Mouse (Mus musculus): ENCODE results near the gene Tnni1. TPM values are rescaled to one million over a fixed set of nuclear protein-coding genes. Genes with fewer than 3 reads are reported as not detected.
A peak's percentile ranks its signal among the peaks of the same experiment; 100 is the strongest.

The Tnni1 gene
- polyA plus RNA-seq, 1 experiment from 2014 or later: 58.2 TPM

- 84% methylated on average over 4 of the region's 4 CpGs for WGBS
- no peak for DNase-seq (ENCODE audit: low spot score)
Observed at GRCm38 (mm10) chr1:135746248-135746647, 33.0 kb upstream of the Tnni1 start.

GRCm38 (mm10) chr1:135752737-135753348 lies 26.4 kb upstream of the Tnni1 start:
- no peak overlapping the region for H3K9ac ChIP-seq (ENCODE audit: low read depth, low read length)
- no peaks in the 10 kb centered on the region for H3K27me3 ChIP-seq (replicated peaks; ENCODE audit: control insufficient read depth, insufficient read depth, low read length)
- ATAC-seq (replicated peaks; ENCODE audit: low FRiP score) (peak; percentile 97), DNase-seq (ENCODE audit: low spot score) (peak; percentile 89)
- H3K4me3 ChIP-seq (ENCODE audit: low read depth, low read length): no peak overlapping the region
- no peaks in the 10 kb centered on the region for H3K4me1 ChIP-seq (replicated peaks; ENCODE audit: control insufficient read depth, insufficient read depth, low read length)
- no peak overlapping the region for H3K27ac ChIP-seq (ENCODE audit: low read depth, low read length)
- no peaks in the 10 kb centered on the region for H3K9me3 ChIP-seq (ENCODE audit: control insufficient read depth, low read length)
- no peak overlapping the region for H3K4me2 ChIP-seq
- 13% methylated on average over 10 of the region's 10 CpGs for WGBS
- peaks cover 6% of the 10 kb centered on the region; the same call in 1 of the 2 replicates for H3K36me3 ChIP-seq (ENCODE audit: control insufficient read depth, insufficient read depth, low read length)

More at GRCm38 (mm10) chr1:135746248-135746647, 33.0 kb upstream of the Tnni1 start:
- Histone ChIP-seq H3K4me3 (ENCODE audit: low read depth, low read length) (no peak overlapping the region), H3K27me3 (replicated peaks; ENCODE audit: control insufficient read depth, insufficient read depth, low read length) (no peaks in the 10 kb centered on the region), H3K9ac (ENCODE audit: low read depth, low read length) (no peak overlapping the region), H3K27ac (ENCODE audit: low read depth, low read length) (no peak overlapping the region), H3K9me3 (ENCODE audit: control insufficient read depth, low read length) (no peaks in the 10 kb centered on the region), H3K4me2 (no peak overlapping the region), H3K36me3 (ENCODE audit: control insufficient read depth, insufficient read depth, low read length) (peaks cover 17% of the 10 kb centered on the region), H3K4me1 (replicated peaks; ENCODE audit: control insufficient read depth, insufficient read depth, low read length) (no peaks in the 10 kb centered on the region)
- no peak for ATAC-seq (replicated peaks; ENCODE audit: low FRiP score)

GRCm38 (mm10) chr1:135755287-135755686 lies 23.9 kb upstream of the Tnni1 start:
- Histone ChIP-seq H3K27me3 (replicated peaks; ENCODE audit: control insufficient read depth, insufficient read depth, low read length) (no peaks in the 10 kb centered on the region), H3K9ac (ENCODE audit: low read depth, low read length) (no peak overlapping the region), H3K4me2 (no peak overlapping the region), H3K9me3 (ENCODE audit: control insufficient read depth, low read length) (no peaks in the 10 kb centered on the region), H3K4me3 (ENCODE audit: low read depth, low read length) (no peak overlapping the region), H3K4me1 (replicated peaks; ENCODE audit: control insufficient read depth, insufficient read depth, low read length) (no peaks in the 10 kb centered on the region), H3K27ac (ENCODE audit: low read depth, low read length) (no peak overlapping the region), H3K36me3 (ENCODE audit: control insufficient read depth, insufficient read depth, low read length) (0 out of 2 replicates have a peak, but pooled peaks cover 4% of the 10 kb centered on the region)
- ATAC-seq (replicated peaks; ENCODE audit: low FRiP score) (no peak), DNase-seq (ENCODE audit: low spot score) (no peak)
- 69% methylated on average over 9 of the region's 9 CpGs for WGBS

- Histone ChIP-seq H3K27me3 (replicated peaks; ENCODE audit: control insufficient read depth, insufficient read depth, low read length) (no peaks in the 10 kb centered on the region), H3K4me2 (no peak overlapping the region), H3K4me1 (replicated peaks; ENCODE audit: control insufficient read depth, insufficient read depth, low read length) (no peaks in the 10 kb centered on the region), H3K36me3 (ENCODE audit: control insufficient read depth, insufficient read depth, low read length) (0 out of 2 replicates have a peak, but pooled peaks cover under 1% of the 10 kb centered on the region), H3K9me3 (ENCODE audit: control insufficient read depth, low read length) (no peaks in the 10 kb centered on the region), H3K27ac (ENCODE audit: low read depth, low read length) (no peak overlapping the region), H3K4me3 (ENCODE audit: low read depth, low read length) (no peak overlapping the region), H3K9ac (ENCODE audit: low read depth, low read length) (no peak overlapping the region)
- DNase-seq (ENCODE audit: low spot score) (no peak), ATAC-seq (replicated peaks; ENCODE audit: low FRiP score) (no peak)
- 77% methylated on average over 3 of the region's 3 CpGs for WGBS
Observed at GRCm38 (mm10) chr1:135755913-135756312, 23.3 kb upstream of the Tnni1 start.

GRCm38 (mm10) chr1:135757287-135757686 lies 21.9 kb upstream of the Tnni1 start:
- Histone ChIP-seq H3K4me3 (ENCODE audit: low read depth, low read length) (no peak overlapping the region), H3K36me3 (ENCODE audit: control insufficient read depth, insufficient read depth, low read length) (no peaks in the 10 kb centered on the region), H3K27me3 (replicated peaks; ENCODE audit: control insufficient read depth, insufficient read depth, low read length) (no peaks in the 10 kb centered on the region), H3K9me3 (ENCODE audit: control insufficient read depth, low read length) (no peaks in the 10 kb centered on the region), H3K4me1 (replicated peaks; ENCODE audit: control insufficient read depth, insufficient read depth, low read length) (no peaks in the 10 kb centered on the region), H3K27ac (ENCODE audit: low read depth, low read length) (no peak overlapping the region), H3K9ac (ENCODE audit: low read depth, low read length) (no peak overlapping the region), H3K4me2 (no peak overlapping the region)
- 63% methylated on average over 8 of the region's 8 CpGs for WGBS
- DNase-seq (ENCODE audit: low spot score) (no peak), ATAC-seq (replicated peaks; ENCODE audit: low FRiP score) (no peak)

- Histone ChIP-seq H3K9ac (ENCODE audit: low read depth, low read length) (no peak overlapping the region), H3K27me3 (replicated peaks; ENCODE audit: control insufficient read depth, insufficient read depth, low read length) (peaks cover 3% of the 10 kb centered on the region), H3K27ac (ENCODE audit: low read depth, low read length) (no peak overlapping the region), H3K4me3 (ENCODE audit: low read depth, low read length) (no peak overlapping the region), H3K4me1 (replicated peaks; ENCODE audit: control insufficient read depth, insufficient read depth, low read length) (no peaks in the 10 kb centered on the region; the same call in 1 of the 2 replicates), H3K4me2 (no peak overlapping the region), H3K9me3 (ENCODE audit: control insufficient read depth, low read length) (no peaks in the 10 kb centered on the region), H3K36me3 (ENCODE audit: control insufficient read depth, insufficient read depth, low read length) (no peaks in the 10 kb centered on the region)
- WGBS: 70% methylated on average over 4 of the region's 4 CpGs
- no peak for DNase-seq (ENCODE audit: low spot score)
- no peak for ATAC-seq (replicated peaks; ENCODE audit: low FRiP score)
Observed at GRCm38 (mm10) chr1:135759685-135760084, 19.5 kb upstream of the Tnni1 start.

- no peaks in the 10 kb centered on the region for H3K9me3 ChIP-seq (ENCODE audit: control insufficient read depth, low read length)
- no peak overlapping the region for H3K4me2 ChIP-seq
- H3K4me1 ChIP-seq (replicated peaks; ENCODE audit: control insufficient read depth, insufficient read depth, low read length): no peaks in the 10 kb centered on the region; the same call in 1 of the 2 replicates
- no peak overlapping the region for H3K27ac ChIP-seq (ENCODE audit: low read depth, low read length)
- no peak overlapping the region for H3K9ac ChIP-seq (ENCODE audit: low read depth, low read length)
- ATAC-seq (replicated peaks; ENCODE audit: low FRiP score): no peak
- no peaks in the 10 kb centered on the region for H3K36me3 ChIP-seq (ENCODE audit: control insufficient read depth, insufficient read depth, low read length)
- peaks cover 8% of the 10 kb centered on the region for H3K27me3 ChIP-seq (replicated peaks; ENCODE audit: control insufficient read depth, insufficient read depth, low read length)
- DNase-seq (ENCODE audit: low spot score): no peak
- WGBS: 67% methylated on average over 8 of the region's 8 CpGs
- H3K4me3 ChIP-seq (ENCODE audit: low read depth, low read length): no peak overlapping the region
Observed at GRCm38 (mm10) chr1:135760216-135760615, 19.0 kb upstream of the Tnni1 start.

GRCm38 (mm10) chr1:135761728-135762127 lies 17.5 kb upstream of the Tnni1 start:
- Histone ChIP-seq H3K27ac (ENCODE audit: low read depth, low read length) (no peak overlapping the region), H3K9me3 (ENCODE audit: control insufficient read depth, low read length) (no peaks in the 10 kb centered on the region), H3K4me3 (ENCODE audit: low read depth, low read length) (no peak overlapping the region), H3K36me3 (ENCODE audit: control insufficient read depth, insufficient read depth, low read length) (no peaks in the 10 kb centered on the region), H3K27me3 (replicated peaks; ENCODE audit: control insufficient read depth, insufficient read depth, low read length) (peaks cover 21% of the 10 kb centered on the region), H3K4me2 (no peak overlapping the region), H3K9ac (ENCODE audit: low read depth, low read length) (no peak overlapping the region), H3K4me1 (replicated peaks; ENCODE audit: control insufficient read depth, insufficient read depth, low read length) (peaks cover 10% of the 10 kb centered on the region)
- ATAC-seq (replicated peaks; ENCODE audit: low FRiP score) (no peak), DNase-seq (ENCODE audit: low spot score) (no peak)
- 74% methylated on average over 5 of the region's 5 CpGs for WGBS

- H3K4me3 ChIP-seq (ENCODE audit: low read depth, low read length): no peak overlapping the region
- DNase-seq (ENCODE audit: low spot score) (no peak), ATAC-seq (replicated peaks; ENCODE audit: low FRiP score) (no peak)
- H3K9me3 ChIP-seq (ENCODE audit: control insufficient read depth, low read length): no peaks in the 10 kb centered on the region
- H3K9ac ChIP-seq (ENCODE audit: low read depth, low read length): no peak overlapping the region
- H3K27me3 ChIP-seq (replicated peaks; ENCODE audit: control insufficient read depth, insufficient read depth, low read length): peaks cover 24% of the 10 kb centered on the region
- H3K4me1 ChIP-seq (replicated peaks; ENCODE audit: control insufficient read depth, insufficient read depth, low read length): peaks cover 12% of the 10 kb centered on the region
- 70% methylated on average over 9 of the region's 9 CpGs for WGBS
- H3K27ac ChIP-seq (ENCODE audit: low read depth, low read length): no peak overlapping the region
- H3K36me3 ChIP-seq (ENCODE audit: control insufficient read depth, insufficient read depth, low read length): no peaks in the 10 kb centered on the region
- no peak overlapping the region for H3K4me2 ChIP-seq
Observed at GRCm38 (mm10) chr1:135763503-135764205, 15.6 kb upstream of the Tnni1 start.

Data from liver, embryonic 11.5 days (tissue).